Mouse (Mus musculus) cerebellum, postnatal 36 days (tissue): ENCODE data around the gene Cryab.

Experiments used
- DNase-seq, 2 experiments: peaks; one replicate each; pipeline ENCODE4 v3.0.0; 2021 to 2022; ENCODE audit warnings: mixed read lengths in 2 of 2

Cryab gene

GRCm38 (mm10) chr9:50745806-50746205 lies 5.3 kb upstream of the Cryab start:
- DNase-seq: no peak

DNA sequence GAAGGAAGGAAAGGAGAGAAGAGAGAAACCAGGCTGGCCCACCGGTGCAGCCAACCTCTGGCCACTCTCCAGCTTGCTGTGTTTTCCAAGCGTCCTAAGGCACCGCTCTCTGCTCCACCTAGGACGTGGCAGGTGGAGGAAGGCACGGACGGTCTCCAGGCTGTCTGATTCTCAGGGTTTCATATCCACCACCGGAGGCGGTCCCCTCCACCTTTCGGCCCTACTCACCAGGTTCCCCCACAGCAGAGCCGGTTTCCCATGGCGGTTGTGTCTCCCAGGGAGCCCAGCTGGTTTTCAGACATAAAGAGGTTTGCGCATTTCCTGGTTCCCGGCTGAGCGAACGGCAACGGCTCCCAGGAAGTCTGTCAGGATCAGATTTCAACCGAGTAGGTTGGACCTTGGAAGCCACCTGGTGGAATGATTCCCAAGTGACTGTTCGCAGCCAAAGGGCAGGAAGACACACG lies 4.9 kb upstream of the Cryab start, which contains the start of gene 2310030G06Rik:
Gene 2310030G06Rik, minus strand, starts transcription at position 323 of the 464 bp plus-strand sequence.
- peak in 1 of 2 experiments; percentile 34 for DNase-seq

GRCm38 (mm10) chr9:50750706-50751105 lies 419 bp upstream of the Cryab start:
- DNase-seq: no peak

- DNase-seq: peak in 1 of 2 experiments; percentile 16
These were observed 1.0 kb downstream of the Cryab start, which contains the start of gene Hspb2 for GRCm38 (mm10) chr9:50752054-50752602. TSS of gene Hspb2 (minus strand) at chr9:50752354.

DNA sequence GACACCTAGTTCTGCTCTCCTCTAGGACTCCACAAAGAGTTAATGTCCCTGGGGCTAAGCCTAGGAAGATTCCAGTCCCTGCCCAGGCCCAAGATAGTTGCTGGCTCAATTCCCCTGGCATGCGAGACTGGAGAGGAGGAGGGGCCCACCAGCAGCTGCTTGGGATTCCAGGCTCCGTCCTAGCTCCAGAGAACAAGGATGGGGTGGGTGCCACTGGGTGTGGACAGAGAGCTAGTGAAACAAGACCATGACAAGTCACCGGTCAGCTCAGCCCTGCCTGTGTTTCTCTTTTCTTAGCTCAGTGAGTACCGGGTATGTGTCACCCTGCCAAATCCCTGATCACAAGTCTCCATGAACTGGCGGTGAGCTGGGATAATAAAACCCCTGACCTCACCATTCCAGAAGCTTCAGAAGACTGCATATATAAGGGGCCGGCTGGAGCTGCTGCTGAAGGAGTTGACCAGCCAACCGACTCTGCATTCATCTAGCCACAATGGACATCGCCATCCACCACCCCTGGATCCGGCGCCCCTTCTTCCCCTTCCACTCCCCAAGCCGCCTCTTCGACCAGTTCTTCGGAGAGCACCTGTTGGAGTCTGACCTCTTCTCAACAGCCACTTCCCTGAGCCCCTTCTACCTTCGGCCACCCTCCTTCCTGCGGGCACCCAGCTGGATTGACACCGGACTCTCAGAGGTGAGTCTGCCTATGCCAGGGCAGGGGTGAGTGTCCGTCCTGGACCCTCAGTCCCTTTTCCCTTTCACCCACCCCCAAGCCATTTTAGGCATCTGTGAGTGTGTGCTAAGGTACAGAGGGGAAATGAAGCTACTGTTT lies 1.9 kb downstream of the Cryab start:
- peak; percentile 65 to 68 for DNase-seq

DNA sequence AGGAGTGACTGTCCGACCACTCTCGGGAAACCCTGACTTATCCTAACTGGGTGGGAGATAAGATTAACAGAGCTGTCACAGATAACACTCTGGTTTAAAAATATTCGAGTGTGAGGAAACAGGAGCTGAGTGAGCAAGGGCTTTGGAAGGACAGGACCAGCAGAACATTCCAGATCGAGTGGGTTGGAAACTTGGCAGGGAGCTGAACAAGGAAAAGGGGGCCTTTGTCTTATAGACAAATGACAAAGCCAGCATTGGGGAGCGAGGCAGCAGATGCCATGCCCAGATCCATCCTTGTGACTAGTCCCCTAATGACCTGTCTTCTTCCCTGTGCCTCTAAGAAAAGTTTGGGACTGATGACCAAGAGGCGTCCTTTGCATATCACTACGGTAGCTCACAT lies 2.8 kb downstream of the Cryab start:
- no peak for DNase-seq

GRCm38 (mm10) chr9:50756711-50757110 lies 5.6 kb downstream of the Cryab start:
- DNase-seq: no peak

- no peak for DNase-seq
These were observed 10.6 kb downstream of the Cryab start for GRCm38 (mm10) chr9:50761520-50762243.

DNA sequence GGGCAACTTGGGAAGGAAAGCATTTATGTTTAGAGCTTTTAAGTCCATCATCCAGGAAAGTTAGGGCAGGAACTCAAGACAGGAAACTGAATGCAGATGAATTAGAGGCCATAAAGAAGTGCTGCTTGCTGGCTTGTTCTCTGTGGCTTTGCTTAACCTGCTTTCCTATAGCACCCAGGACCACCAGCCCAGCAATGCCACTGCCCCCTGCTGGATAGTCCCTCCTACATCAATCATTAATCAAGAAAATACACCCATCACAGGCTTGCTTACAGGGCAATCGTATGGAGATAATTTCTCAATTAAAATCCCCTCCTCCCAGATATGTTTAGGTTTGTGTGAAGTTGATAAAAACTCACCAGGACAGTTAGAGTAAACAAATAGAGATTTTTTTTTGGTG lies 12.2 kb downstream of the Cryab start:
- no peak for DNase-seq

- no peak for DNase-seq
These were observed 16.5 kb downstream of the Cryab start for GRCm38 (mm10) chr9:50767531-50768106.

GRCm38 (mm10) chr9:50768107-50769002 lies 17.2 kb downstream of the Cryab start, which contains the start of gene Fdxacb1:
TSS of gene Fdxacb1 (plus strand) at chr9:50768236.
- peak; percentile 98 to 99 for DNase-seq

- DNase-seq: no peak
These were observed 18.9 kb downstream of the Cryab start for GRCm38 (mm10) chr9:50770011-50770410.

DNA sequence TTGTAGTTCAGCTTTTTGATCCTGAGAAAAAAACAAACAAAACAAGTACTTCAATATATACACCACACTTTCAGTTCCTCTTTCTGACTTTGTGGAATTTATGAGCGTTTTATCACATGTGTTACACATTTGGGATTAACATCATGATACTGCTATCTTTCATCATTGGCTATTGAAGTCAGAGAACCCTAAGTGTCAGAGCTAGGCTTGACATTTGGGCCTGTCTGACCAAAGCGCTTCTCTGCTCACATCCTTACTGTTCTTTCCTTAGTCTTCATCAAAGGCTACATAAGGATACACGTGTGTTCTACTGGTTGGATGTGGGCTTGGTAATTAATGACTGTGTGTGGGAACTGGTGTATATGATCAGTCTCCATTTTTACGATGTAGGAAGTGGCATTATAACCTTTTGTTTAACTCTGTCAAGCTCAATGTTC lies 22.9 kb downstream of the Cryab start:
- no peak for DNase-seq

DNA sequence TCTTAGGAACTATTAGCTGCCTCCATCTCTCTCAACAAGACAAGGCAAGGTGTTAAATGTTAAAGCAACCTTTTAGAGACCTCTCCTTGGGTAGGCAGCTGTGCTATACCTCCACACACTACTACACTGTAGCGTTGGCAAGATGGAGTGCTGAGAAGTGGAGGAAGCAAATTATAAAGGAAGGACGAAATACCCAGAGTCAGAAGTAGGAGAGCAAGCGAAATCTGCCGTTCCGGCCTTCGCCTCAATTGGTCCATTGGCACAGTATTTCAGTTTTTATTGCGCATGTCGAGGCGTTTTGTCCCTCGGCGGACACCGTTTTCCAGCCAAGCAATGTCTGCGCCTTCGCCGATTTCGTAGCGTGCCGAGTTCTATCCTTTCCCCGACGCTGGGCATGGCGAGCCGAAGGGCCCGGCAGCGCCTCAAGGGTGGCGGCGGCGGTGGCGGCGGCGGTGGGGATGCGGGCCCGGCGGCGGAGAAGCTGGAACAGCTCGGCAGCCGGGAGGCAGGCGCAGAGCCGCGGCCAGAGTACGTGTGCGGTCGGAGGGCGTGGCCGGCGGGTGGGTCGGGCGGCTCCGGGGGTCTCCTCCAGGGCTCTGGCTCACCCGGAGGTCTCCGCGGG lies 24.0 kb downstream of the Cryab start, which contains the start of the genes Alg9 and 1110032A03Rik:
Gene Alg9, plus strand, starts transcription at position 29 of the 622 bp plus-strand sequence.
Gene 1110032A03Rik, minus strand, starts transcription at position 530 of the 622 bp plus-strand sequence.
- peak; percentile 93 to 96 for DNase-seq

- DNase-seq: peak in 1 of 2 experiments; percentile 16
These were observed 24.6 kb downstream of the Cryab start for GRCm38 (mm10) chr9:50775662-50776126.

DNA sequence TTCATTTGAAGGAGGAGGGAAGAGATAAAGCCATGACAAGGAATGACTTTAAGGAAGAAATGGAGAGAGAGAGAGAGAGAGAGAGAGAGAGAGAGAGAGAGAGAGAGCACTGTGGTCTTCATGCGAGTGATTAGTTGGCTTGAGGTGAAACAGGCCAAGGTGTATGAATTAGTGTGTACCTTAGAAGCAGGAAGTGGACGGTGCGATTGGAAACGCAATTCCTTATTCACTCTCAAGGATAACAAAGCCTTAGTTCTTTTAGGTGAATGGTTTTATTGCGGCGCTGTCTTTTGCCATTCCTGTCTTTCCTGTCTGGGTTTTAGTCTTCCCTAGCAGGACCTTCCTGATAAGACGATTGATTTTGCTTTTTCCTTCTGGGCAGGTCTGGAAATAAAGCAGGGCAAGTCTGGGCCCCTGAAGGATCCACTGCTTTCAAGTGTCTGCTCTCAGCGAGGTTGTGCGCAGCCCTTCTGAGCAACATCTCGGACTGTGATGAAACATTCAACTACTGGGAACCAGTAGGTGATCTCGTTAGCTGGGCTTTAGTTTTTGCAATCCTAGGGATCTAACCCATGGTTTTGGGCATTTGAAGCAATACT lies 25.1 kb downstream of the Cryab start:
- DNase-seq: no peak

GRCm38 (mm10) chr9:50782155-50782554 lies 31.0 kb downstream of the Cryab start:
- DNase-seq: peak; percentile 19 to 24

DNA sequence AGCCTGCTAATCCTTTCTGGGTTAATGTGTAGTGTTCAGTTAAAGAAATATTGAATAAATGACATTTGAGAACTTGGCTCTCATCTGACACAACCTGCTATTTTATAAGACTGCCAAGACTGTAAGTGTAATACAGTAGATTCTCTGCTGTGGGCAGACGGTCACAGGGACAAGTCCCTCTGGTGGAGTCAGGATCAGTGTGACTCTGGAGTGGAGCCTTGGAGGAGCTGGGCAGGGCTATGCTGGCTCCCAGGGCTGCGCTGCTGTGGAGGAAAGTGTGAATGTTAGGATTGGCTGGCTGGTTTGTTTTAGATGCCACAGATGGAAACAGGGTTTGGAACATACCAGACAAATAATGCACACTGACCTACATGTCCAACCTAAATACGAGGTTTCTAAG lies 44.1 kb downstream of the Cryab start:
- no peak for DNase-seq

DNA sequence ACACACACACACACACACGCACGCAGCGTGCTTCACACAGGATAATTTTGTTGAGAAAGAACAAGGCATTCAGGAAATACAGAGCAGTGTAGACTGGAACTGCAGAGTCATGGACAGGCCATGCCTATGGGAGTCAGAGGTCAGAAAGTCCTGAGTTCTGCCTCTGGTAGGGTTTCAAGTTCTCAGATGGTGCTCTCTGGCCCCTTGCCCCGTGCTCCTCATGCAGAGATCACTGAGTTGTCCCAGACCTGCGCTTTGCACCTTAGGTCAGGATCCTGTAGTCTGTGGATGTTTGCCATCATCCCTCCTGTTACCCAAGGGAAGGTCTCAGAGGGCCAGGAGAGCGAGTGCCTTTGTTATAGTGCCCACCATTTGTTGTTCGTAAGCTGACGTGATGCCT lies 45.7 kb downstream of the Cryab start:
- DNase-seq: no peak

- DNase-seq: no peak
These were observed 46.5 kb downstream of the Cryab start for GRCm38 (mm10) chr9:50797641-50798040.
